Mouse (Mus musculus) NIH3T3 (cell line): ENCODE measurements around the gene Ubox5.
A peak's percentile ranks its signal among the peaks of the same experiment; 100 is the strongest.
"Not testable (repeated sequence)": the region's sequence is repeated elsewhere in the genome, so short reads cannot be mapped to it uniquely, and the experiment has no call there.

Source experiments
- DNase-seq: peaks from one replicate; pipeline ENCODE4 v3.0.0-alpha.2; 2012; ENCODE audit warnings: low read depth

The Ubox5 gene

GRCm38 (mm10) chr2:130629839-130630203 is at the start of gene Ubox5, which contains the start of gene Fastkd5:
TSS of gene Ubox5 (minus strand) at chr2:130630038.
TSS of gene Fastkd5 (minus strand) at chr2:130630027.
- peak; percentile 93 for DNase-seq

- DNase-seq, result no peak
Measured at GRCm38 (mm10) chr2:130679154-130679553, 49.3 kb upstream of the Ubox5 start.

- no peak for DNase-seq
Measured at GRCm38 (mm10) chr2:130677211-130677610, 47.4 kb upstream of the Ubox5 start.

- DNase-seq, result peak; percentile 92
Measured at GRCm38 (mm10) chr2:130667559-130667958, 37.7 kb upstream of the Ubox5 start, which contains the start of gene Itpa. TSS of gene Itpa (plus strand) at chr2:130667610.

GRCm38 (mm10) chr2:130664102-130664701 is 34.4 kb upstream of the Ubox5 start, which contains the start of gene Ddrgk1:
TSS of gene Ddrgk1 (minus strand) at chr2:130664659.
- peak; percentile 98 for DNase-seq

- no peak for DNase-seq
Measured at GRCm38 (mm10) chr2:130663342-130663741, 33.5 kb upstream of the Ubox5 start.

GRCm38 (mm10) chr2:130658530-130658929 is 28.7 kb upstream of the Ubox5 start:
- no peak for DNase-seq

GRCm38 (mm10) chr2:130657541-130657940 is 27.7 kb upstream of the Ubox5 start:
- DNase-seq, result no peak

GRCm38 (mm10) chr2:130656536-130656935 is 26.7 kb upstream of the Ubox5 start:
- DNase-seq, result no peak

- DNase-seq, result no peak
Measured at GRCm38 (mm10) chr2:130655660-130656339, 26.0 kb upstream of the Ubox5 start.

- DNase-seq, result no peak
Measured at GRCm38 (mm10) chr2:130653760-130654159, 23.9 kb upstream of the Ubox5 start.

GRCm38 (mm10) chr2:130653303-130653702 is 23.5 kb upstream of the Ubox5 start:
- no peak for DNase-seq

- DNase-seq, result not testable (repeated sequence)
Measured at GRCm38 (mm10) chr2:130649028-130649427, 19.2 kb upstream of the Ubox5 start.

- no peak for DNase-seq
Measured at GRCm38 (mm10) chr2:130645198-130645597, 15.4 kb upstream of the Ubox5 start.

GRCm38 (mm10) chr2:130642684-130643369 is 13.0 kb upstream of the Ubox5 start, which contains the start of gene Lzts3:
TSS of gene Lzts3 (minus strand) at chr2:130642803.
- peak; percentile 95 for DNase-seq

- DNase-seq, result peak; percentile 47
Measured at GRCm38 (mm10) chr2:130642197-130642660, 12.4 kb upstream of the Ubox5 start.

GRCm38 (mm10) chr2:130641351-130642025 is 11.7 kb upstream of the Ubox5 start:
- no peak for DNase-seq

GRCm38 (mm10) chr2:130639276-130639675 is 9.4 kb upstream of the Ubox5 start:
- no peak for DNase-seq

GRCm38 (mm10) chr2:130638101-130638611 is 8.3 kb upstream of the Ubox5 start:
- no peak for DNase-seq

GRCm38 (mm10) chr2:130635847-130636246 is 6.0 kb upstream of the Ubox5 start:
- no peak for DNase-seq

- no peak for DNase-seq
Measured at GRCm38 (mm10) chr2:130634739-130635411, 5.0 kb upstream of the Ubox5 start.
